Mouse (Mus musculus) lung, postnatal 14 days (tissue): ENCODE results near the gene Msrb2.

Experiments
- DNase-seq: peaks from one replicate; pipeline ENCODE4 v3.0.0; 2021

The Msrb2 gene

DNA sequence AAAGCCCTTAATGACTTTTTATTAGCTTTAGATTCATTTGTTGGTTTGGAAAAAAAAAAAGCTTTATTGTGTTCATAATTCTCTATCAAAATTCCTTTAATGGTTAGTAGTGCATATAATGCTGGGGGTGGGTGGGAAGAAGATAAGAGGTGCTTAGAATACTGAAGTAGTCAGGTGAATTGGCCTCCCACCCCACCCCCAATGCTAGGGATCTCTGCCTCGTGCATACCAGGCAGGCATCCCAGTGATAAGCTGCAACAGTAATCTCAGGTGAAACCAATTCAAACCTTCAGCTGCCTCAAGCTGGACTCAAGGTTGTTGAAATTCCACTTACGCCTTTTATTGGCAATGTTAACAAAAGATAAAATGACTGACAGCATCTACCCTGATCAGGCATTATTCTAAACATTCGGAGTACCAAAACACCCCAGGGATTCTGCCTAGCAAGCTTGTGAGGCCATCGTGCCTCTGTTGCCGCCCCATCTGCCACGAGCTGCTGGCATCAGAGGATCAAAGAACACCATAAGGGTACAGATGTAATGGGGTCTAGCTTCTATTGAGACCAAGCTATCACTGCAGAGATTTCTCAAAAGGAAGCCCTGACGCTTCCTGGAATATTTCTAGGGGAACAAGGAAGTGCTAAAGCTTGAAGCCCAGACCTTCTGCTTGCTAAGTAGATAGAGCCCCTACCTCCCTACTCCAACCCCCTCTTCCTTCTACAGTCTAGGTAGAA is 19.3 kb downstream of the Msrb2 start:
- DNase-seq, result no peak

DNA sequence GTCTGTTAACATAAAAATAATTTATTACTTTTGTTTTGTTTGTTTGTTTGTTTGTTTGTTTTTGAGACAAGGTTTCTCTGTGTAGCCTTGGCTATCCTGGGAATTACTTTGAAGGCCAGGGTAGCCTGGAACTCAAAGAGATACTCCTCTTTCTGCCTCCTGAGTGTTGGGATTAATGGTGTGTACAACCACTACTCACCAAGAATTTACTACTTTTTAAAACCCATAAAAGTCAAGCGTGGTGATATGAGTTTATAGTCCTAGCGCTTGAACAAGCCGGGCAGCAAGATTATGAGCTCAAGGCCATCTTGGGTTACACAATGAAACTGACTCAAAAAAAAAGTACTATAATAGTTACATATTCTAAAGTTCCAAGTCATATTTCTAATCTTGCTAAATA is 20.4 kb downstream of the Msrb2 start:
- DNase-seq, result no peak

DNA sequence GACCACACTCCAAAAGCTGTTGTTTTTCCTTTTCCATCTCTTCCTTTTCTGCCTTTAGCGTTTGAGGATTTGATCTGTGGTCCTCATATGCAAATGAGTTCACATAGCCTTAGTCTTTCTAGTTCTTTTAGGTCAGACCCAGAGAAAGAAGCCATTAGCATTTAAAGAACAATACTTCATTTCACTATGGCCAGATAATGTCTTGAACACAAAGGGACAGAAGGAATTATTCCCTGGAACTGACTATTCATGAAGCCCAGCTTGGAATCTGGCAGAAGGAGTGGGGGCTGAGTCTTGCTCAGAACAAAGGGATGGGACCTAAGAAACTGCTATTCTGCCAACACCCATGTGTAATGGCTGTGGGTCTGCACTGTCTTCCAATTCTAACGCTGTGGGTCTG is 21.6 kb downstream of the Msrb2 start:
- DNase-seq, result no peak

DNA sequence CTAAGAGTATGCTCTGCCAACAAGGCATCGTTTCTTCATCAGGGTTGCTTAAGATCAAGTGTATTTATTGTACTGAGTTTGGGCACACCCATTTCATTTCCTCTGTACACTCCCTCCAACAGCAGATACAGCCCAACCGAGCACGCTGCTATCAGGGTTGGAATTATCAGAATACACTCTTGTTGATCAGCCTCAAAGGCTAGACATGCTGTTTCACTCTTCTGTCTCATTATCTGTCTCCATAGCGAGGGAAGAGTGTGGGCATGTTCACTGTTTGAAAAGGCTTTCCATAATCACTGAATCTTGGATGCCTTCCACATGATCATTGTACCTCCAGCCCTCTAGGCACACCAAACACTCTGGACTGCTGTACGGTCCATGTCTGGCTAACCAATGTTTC is 34.2 kb downstream of the Msrb2 start:
- DNase-seq, result no peak

DNA sequence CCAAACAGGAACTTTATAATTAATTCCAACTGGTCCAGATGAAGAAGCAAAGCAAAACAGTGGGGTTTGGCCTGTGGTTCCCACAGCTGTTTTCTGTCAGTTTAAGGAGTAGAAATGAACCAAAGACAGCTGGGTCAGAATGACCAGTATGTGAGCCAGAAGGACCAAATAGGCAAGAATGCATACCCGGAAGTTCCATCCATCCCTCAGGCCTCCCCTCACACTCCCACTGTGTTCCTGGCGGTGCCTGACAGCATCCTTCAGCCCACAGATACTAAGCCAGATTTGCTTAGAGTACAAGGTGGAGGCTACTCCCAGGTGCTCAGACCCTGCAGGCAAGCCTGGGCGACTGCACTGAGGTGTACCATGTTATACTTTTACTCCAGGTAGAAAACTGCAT is 35.3 kb downstream of the Msrb2 start:
- no peak for DNase-seq

DNA sequence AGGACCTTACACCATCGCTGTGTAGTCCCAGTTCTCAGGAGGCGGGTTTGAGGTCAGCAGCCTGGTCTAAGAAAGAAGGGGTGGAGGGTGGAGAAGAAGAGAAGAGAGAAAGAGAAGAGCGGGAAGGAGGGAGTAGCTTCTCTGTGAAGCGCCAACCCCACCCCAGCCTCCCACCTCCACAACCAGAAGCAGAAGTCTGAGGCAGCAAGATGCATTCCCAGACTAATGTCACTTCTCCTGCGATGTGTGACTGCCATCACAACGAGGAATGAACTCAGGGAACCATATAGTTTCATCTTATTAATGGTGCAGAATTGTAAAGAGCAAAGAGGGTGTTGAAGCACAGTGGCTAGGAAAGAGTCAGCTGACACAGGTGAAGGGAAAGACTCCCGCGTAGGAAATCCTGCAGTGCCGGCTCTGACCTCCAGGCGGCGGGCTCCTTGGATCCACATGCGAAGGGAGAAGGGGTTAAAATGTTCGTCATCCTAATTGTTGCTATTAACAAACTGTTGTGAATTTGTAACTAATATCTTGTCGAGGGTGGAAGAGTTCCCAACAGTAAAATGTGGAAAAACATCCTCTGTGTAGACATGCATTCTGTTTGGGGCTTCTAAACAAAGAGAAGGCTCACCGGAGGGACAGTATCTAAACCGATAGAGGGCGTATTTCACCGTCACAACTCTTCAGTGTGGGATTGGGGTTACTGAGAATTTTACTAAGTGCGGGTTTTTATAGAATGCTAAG is 43.2 kb downstream of the Msrb2 start:
- DNase-seq, result peak; percentile 61

DNA sequence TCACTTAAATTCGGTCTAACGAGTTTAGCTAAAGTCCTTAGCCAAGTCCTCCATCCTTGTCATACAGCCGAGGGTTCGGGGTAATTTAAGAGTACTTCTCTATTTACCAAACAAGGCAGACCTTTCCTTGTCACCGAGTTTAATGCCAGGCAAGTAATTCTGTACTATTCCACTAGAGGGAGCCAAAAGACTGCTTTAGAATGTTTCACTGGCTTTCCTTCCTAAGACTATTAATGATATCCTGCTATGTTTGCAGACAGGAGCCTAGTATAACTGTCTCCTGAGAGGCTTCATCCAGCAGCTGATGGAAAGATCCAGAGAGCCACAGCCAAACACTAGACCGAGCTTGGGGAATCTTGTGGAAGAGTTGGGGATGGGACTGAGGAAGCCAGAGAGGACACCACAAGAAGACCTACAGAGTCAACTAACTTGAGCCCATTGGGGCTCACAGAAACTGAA is 43.9 kb downstream of the Msrb2 start:
- DNase-seq, result peak; percentile 47

DNA sequence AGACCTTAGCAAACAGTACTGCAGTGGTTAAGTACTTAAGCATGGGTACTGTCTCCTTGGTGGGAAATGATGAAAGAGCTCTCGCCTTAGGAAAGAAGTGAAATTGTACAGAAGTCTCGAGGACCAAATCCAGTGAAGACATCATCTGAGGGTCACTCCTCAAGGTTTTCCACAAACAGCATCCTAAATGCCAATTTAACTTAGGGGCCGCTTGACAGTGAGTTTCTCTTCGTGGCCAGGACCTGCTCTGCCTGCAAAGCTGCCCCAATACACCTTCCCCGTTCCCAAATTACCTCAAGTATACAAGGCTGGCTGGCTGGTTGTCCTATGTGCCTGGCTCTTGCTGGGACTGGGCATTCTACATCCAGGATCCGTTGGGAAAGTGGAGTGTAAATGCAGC is 44.8 kb downstream of the Msrb2 start:
- no peak for DNase-seq

DNA sequence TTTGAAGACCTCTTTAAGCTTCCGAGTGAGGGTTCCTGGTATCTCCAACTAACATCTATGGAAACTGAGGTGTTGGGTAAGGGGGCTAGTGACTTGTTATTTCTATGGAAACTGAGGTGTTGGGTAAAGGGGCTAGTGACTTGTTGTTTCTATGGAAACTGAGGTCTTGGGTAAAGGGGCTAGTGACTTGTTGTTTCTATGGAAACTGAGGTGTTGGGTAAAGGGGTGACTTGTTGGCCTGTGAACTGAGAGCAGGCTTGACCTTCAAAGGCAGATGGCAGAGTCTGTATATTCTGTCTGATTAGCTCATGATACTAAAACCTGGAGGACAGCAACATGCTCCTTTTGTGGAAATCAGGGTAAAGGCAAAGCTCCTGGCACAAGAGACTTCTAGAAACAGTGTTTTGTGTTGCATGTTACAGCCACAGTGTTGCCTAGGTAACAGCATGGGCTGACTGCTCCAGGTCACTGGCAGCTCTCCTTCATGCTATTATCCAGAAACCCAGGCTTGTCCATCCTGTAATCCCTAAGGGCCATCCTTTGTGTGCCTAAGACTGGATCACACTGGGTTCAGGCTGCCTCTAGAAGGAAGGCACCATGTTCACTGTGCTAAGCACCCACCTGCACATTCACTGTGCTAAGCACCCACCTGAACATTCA is 48.6 kb downstream of the Msrb2 start:
- no peak for DNase-seq

DNA sequence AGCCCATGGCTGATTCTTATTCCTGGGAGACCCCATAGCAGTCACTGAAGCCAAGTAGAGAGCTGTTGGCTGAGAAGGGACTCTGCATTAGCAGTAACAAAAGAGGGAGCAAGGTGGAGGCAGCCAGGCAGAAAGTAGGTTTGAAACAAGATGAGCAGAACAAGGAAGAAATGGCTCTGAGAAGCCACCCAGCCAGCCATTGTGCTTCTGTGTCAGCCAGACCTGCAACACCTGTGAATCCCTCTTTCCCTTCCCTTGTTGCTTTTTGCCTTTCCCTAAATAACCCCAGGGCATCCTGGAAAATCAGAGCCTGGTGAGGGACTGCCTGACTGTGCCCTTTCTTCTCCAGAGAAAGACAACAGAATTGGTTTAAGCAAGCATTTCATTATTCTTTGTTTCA is 51.0 kb downstream of the Msrb2 start:
- DNase-seq, result no peak

DNA sequence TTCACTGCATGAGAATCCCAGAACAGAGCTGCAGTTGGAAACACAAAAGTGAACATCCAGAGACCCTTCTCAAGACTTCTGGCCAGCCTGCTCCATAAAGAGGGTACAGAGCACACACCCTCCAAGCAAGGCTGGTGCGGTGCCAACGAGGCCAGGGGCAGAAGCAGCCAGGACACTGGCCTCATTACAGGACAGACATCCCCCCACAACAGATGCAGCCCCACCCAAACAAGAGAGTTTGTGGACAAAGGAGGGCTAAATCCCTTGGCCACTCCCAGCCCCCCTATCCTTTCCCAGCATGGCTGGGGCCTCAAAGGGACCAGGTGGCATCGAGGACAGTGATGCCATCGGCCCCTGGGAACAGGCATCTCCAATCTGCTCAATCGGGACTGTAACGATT is 51.8 kb downstream of the Msrb2 start:
- no peak for DNase-seq

DNA sequence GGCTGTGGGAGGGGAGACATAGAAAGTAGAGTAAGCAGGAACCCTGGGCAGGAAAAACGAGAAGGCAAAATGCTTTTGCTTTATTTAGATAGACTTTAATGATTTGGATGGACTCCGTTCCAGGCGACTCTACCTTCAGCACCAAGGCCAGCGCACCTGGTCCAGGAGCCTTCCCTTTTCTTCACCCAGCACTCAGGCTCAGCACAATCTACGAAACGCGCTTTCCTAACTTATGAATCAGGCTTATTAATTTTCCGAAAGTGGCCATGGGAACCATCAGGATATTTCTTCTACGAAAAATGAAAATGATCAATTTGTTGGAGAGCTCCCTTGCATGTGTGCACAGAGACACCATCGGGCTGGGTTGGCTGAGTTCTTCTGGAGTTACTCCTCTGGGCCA is 57.8 kb downstream of the Msrb2 start:
- DNase-seq, result peak; percentile 55

DNA sequence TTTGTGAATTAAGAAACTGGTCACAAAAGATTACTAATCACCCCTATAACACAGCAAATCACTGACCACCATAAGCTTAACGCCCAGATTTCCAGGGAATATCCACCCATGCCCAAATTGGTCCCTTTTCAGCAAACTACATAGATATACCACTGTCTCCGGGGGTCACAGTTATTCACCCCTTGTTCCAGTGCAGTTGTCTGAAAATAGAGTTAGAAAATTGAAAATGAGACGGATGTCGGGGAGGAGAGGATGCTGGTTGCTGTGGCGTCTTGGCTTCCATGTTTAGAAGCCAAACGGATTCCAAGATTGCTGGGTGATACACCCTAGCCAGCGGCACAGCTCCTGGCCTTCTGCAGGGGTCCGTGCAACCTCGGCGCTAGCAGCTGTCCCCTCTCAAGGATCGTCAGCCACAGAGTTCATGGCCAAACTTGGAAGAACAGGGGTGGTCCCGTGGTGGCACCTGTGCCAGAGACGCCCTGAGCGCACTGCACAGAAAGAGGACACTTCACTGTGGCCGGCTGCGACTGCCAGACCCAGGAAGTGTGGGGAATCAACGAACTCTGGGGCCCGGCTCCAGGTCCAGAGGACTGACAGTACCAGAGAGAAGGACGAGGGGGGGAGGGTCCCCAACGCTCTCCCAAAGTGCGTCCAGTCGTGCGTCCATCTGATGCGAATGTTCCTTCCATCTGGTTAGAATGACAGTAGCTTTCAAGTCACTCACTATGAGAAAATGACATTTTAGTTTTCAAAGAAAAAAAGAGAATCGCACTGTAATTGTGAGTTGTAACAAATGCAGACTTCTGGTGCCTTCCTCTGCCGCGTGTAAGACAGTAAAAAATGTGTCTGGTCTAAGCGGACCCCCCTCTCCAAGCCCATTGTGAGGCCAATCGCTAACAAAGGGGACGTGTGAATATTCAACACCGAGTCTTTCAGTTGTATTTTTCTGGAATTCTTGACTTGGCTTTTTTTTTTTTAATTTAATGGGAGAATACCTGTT is 58.8 kb downstream of the Msrb2 start:
- no peak for DNase-seq

DNA sequence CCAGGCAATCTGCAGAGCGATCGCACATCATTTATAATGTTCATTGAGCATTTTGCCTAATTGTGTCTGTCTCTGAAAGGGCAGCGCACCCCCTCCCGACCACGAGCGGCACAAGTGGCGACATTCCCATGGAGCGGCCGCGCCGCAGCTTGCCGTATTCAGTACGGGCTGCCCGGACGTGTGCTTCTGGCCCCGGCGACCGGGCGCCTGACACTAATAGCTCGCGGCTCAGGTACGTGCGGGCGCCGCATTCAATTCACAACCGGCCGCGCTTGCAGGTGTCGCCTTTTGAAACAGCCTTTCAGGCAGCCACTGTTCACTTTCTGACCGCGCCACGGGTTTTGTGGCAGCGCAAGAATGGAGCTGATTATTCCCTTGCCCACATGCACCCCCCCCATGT is 59.5 kb downstream of the Msrb2 start:
- DNase-seq, result no peak

DNA sequence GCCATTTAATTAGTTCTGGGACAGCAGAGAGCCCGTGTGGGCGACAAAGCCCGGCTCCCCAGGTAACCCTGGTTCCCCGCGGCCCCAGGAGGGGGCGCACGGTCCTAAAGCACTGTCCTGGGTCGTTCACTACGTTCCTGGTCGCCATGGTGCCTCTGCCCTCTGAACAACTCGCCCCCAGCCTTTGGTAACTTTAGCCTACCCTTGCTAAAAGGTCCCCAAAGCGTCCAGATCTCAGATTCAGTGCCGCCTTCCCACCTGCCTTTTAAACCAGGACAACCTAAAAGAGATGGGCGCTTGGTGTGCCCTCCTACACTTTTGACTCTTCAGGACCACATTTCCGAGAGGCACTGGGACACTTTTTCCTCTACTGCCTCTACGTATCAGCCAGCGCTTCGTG is 59.9 kb downstream of the Msrb2 start:
- DNase-seq, result no peak

DNA sequence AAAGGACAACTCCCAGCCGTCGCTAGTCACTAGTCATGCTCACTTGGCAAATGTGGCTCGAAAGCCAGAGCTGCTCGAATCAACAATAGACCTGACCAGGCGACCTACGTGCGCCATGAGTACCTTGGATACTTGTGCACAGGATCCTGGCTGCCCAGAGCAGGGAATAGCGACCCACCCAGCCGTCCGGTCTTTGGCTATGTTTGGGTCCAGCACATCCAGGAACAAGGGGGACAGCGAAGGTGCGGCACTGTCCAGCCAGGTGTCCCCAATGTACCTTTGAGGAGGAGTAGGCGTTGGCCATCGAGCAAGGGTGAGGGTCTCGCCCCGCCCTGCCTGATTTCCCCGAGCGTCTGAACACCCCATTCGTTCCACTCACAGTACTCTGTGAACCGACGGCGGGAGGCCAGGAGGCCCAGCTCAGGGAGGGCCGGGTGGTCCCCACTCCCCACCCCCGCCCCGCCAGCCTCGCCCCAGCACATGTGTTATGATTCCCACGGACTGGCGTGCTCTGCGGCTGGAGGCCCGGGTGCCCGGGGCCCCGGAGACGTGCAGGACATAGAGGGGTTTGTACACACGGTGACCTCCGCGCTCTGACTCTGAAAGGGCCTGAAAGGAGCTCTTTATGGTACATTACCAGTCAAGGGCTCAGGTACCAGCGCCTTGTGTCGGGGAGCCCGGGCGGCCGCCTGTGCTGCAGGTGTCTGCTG is 60.5 kb downstream of the Msrb2 start:
- no peak for DNase-seq

DNA sequence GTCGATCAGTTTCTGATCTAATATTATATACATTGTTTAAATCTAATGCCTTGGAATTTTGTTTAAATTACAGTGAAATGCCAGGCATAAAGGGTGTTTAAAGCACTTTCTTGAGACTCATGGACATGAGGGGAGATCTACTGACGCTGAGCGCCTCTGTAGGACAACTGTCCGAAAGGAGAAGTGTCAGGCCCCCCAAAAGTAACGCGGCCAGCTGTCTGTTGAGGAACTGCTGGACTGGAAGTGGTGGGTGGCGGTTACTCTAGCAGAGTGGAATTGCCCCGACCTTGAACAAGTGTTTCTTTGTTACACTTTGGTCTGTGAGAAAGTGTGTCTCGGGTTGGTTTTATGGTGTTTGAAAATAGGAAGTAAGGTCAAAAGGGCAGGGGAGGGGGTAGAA is 73.1 kb downstream of the Msrb2 start:
- no peak for DNase-seq
